33 mouse cellular contexts compared by ENCODE assay signal in the genomic region with DNA sequence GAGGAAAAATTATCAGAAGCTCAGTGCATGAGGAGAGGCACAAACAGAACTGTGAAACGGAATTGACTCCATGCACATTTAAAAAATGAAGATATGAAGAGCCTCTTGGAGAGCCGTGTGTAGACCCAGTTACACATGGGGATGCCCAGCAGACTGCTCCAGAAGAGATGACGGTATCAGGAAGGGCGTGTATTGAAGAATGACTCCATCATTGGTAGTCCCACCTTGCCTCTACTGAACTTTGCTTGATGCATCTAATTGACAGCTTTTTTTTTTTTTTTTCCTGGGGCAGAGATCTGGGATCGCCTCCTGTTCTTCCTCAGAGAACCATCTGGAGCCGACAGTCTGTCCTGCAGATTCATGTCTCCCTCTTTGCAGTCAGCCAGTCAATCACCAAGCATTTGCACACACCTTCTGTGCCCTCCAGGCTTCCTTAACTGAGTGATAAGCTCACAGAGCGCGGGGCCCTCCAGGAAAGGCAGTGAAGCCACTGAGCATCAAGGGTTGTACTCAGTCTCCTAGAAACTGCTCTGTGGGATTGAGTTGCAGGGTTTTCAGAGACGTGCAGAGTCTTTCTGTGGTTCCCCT. TPM values are rescaled to one million over a fixed set of nuclear protein-coding genes. Genes with fewer than 3 reads are reported as not detected.
DNase-seq lines count a peak whose midpoint lies in the region; ATAC-seq and TF ChIP-seq lines count a peak whose summit lies in the region.
"Had no signal": no experiment of that assay in that cellular context is flagged by ENCODE, and none has a peak within 500 bp of the region (broad histone marks: within the 10 kb centered on the region; RNA-seq: fewer than 3 reads in every experiment).

No protein-coding gene starts in this region.

- peaks cover 15% of the 10 kb centered on the region for H3K4me1 ChIP-seq in forebrain, embryonic 15.5 days
- peaks cover 11% of the 10 kb centered on the region for H3K4me1 ChIP-seq in forebrain, embryonic 10.5 days
- H3K4me1 ChIP-seq: embryonic facial prominence, embryonic 13.5 days; heart, embryonic 10.5 days; heart, embryonic 15.5 days; hindbrain, embryonic 12.5 days; intestine, embryonic 15.5 days; limb, embryonic 10.5 days; limb, embryonic 15.5 days; liver, embryonic 13.5 days; midbrain, embryonic 15.5 days; stomach, embryonic 15.5 days had no signal

- no peak overlapping the region for H3K27ac ChIP-seq in forebrain, embryonic 15.5 days (replicated peaks)
- no peak overlapping the region for H3K27ac ChIP-seq in forebrain, embryonic 10.5 days
- H3K27ac ChIP-seq: embryonic facial prominence, embryonic 13.5 days; heart, embryonic 10.5 days; heart, embryonic 15.5 days; hindbrain, embryonic 12.5 days; hindbrain, postnatal 0 days; intestine, embryonic 15.5 days; limb, embryonic 10.5 days; limb, embryonic 15.5 days; liver, embryonic 13.5 days; midbrain, embryonic 15.5 days; neural tube, embryonic 15.5 days; stomach, embryonic 15.5 days had no signal

- H3K27me3 ChIP-seq in forebrain, embryonic 15.5 days, result no peaks in the 10 kb centered on the region
- H3K27me3 ChIP-seq in forebrain, embryonic 10.5 days (ENCODE audit: poor library complexity, severe bottlenecking), result no peaks in the 10 kb centered on the region
- H3K27me3 ChIP-seq: embryonic facial prominence, embryonic 13.5 days; heart, embryonic 15.5 days; hindbrain, embryonic 12.5 days; intestine, embryonic 15.5 days; limb, embryonic 15.5 days; liver, embryonic 13.5 days; midbrain, embryonic 15.5 days; stomach, embryonic 15.5 days had no signal

- H3K9me3 ChIP-seq in forebrain, embryonic 15.5 days, result no peaks in the 10 kb centered on the region
- no peaks in the 10 kb centered on the region for H3K9me3 ChIP-seq in forebrain, embryonic 10.5 days
- H3K9me3 ChIP-seq: embryonic facial prominence, embryonic 13.5 days; heart, embryonic 10.5 days; heart, embryonic 15.5 days; hindbrain, embryonic 12.5 days; intestine, embryonic 15.5 days; limb, embryonic 10.5 days; limb, embryonic 15.5 days; liver, embryonic 13.5 days; midbrain, embryonic 15.5 days; neural tube, embryonic 15.5 days; stomach, embryonic 15.5 days had no signal

- 52% methylated on average over 9 of the region's 9 CpGs for WGBS in forebrain, embryonic 15.5 days
- WGBS in forebrain, embryonic 10.5 days, result 83% methylated on average over 9 of the region's 9 CpGs

- no peaks in the 10 kb centered on the region for H3K36me3 ChIP-seq in forebrain, embryonic 15.5 days
- no peaks in the 10 kb centered on the region for H3K36me3 ChIP-seq in forebrain, embryonic 10.5 days (replicated peaks)
- H3K36me3 ChIP-seq: embryonic facial prominence, embryonic 13.5 days; heart, embryonic 10.5 days; heart, embryonic 15.5 days; hindbrain, embryonic 12.5 days; intestine, embryonic 15.5 days; limb, embryonic 10.5 days; limb, embryonic 15.5 days; liver, embryonic 13.5 days; midbrain, embryonic 15.5 days; neural tube, embryonic 15.5 days; stomach, embryonic 15.5 days had no signal

- H3K4me3 ChIP-seq in forebrain, embryonic 15.5 days, result no peak overlapping the region
- H3K4me3 ChIP-seq in forebrain, embryonic 10.5 days, result no peak overlapping the region
- H3K4me3 ChIP-seq: embryonic facial prominence, embryonic 13.5 days; heart, embryonic 10.5 days; heart, embryonic 15.5 days; hindbrain, embryonic 12.5 days; intestine, embryonic 15.5 days; limb, embryonic 10.5 days; limb, embryonic 15.5 days; liver, embryonic 13.5 days; midbrain, embryonic 15.5 days; neural tube, embryonic 15.5 days; stomach, embryonic 15.5 days had no signal

- no peak for TF ChIP-seq POLR2A in brain, embryonic 14.5 days (IDR thresholded peaks at IDR 0.05; ENCODE audit: borderline replicate concordance, extremely low read depth, insufficient read depth, insufficient read length, poor library complexity, severe bottlenecking)

- no peak overlapping the region for H3K9ac ChIP-seq in forebrain, embryonic 15.5 days (replicated peaks)
- H3K9ac ChIP-seq: embryonic facial prominence, embryonic 13.5 days; heart, embryonic 15.5 days; hindbrain, embryonic 12.5 days; intestine, embryonic 15.5 days; limb, embryonic 15.5 days; liver, embryonic 13.5 days; midbrain, embryonic 15.5 days; neural tube, embryonic 15.5 days; stomach, embryonic 15.5 days had no signal

- TF ChIP-seq CTCF in brain, embryonic 14.5 days (IDR thresholded peaks at IDR 0.05; ENCODE audit: borderline replicate concordance, extremely low read depth, insufficient read depth, insufficient read length), result no peak

- H3K4me2 ChIP-seq in forebrain, embryonic 15.5 days (replicated peaks), result no peak overlapping the region
- H3K4me2 ChIP-seq: embryonic facial prominence, embryonic 13.5 days; heart, embryonic 15.5 days; hindbrain, embryonic 12.5 days; intestine, embryonic 15.5 days; limb, embryonic 15.5 days; liver, embryonic 13.5 days; midbrain, embryonic 15.5 days; neural tube, embryonic 15.5 days; stomach, embryonic 15.5 days had no signal

- peak; percentile 67 for ATAC-seq in forebrain, embryonic 15.5 days (replicated peaks)
- ATAC-seq: CD4-positive, CD25-positive, alpha-beta regulatory T cell, adult 4 months; hindbrain, postnatal 0 days; intestine, embryonic 15.5 days; midbrain, embryonic 15.5 days had no signal

- DNase-seq in forebrain, embryonic 10.5 days (ENCODE audit: extremely low spot score, low spot score), result no peak
- peak; percentile 87 for DNase-seq in brain, embryonic 14.5 days (ENCODE audit: low read depth)
- peak; percentile 7 to 43 for DNase-seq in layer of hippocampus, adult 18-20 months (ENCODE audit: low spot score in 2 of 2)
- peak; percentile 16 to 23 for DNase-seq in layer of hippocampus, postnatal 14 days (ENCODE audit: low spot score in 2 of 2)
- DNase-seq in gastrocnemius, postnatal 25 days, result no peak
- no peak for DNase-seq in spleen, postnatal 14 days (ENCODE audit: low spot score in 2 of 2)
- DNase-seq: adrenal gland, adult 2 months; adrenal gland, postnatal 36 days; cerebellum, adult 8-10 months; cerebellum, postnatal 36 days; embryo, embryonic 11 days; gastrocnemius, postnatal 10 days; heart, adult 11 months; kidney, adult 2 months; kidney, postnatal 10 days; liver, embryonic 13.5 days; lung, adult 2 months; lung, postnatal 10 days; right cerebral cortex, postnatal 14 days had no signal

RNA-seq across cellular contexts. Expression of gene D1Pas1, which starts 57.6 kb away (rescaled TPM):
- polyA plus RNA-seq in forebrain, embryonic 15.5 days (2015; fragmentation: Nextera tagmentation; extraction: Ambion mirVana), result not detected in 2 replicates
- polyA plus RNA-seq in forebrain, embryonic 10.5 days (2016; fragmentation: Nextera tagmentation; extraction: Ambion mirVana), result not detected in 2 replicates
- polyA plus RNA-seq in brain, embryonic 14.5 days (2012; rRNA removed), result 0.04 TPM in 1 of 2 replicates, not detected in the other
- not detected for total RNA-seq in layer of hippocampus, adult 18-20 months (2021)
- total RNA-seq in layer of hippocampus, postnatal 14 days (2021), result not detected
- total RNA-seq in gastrocnemius, postnatal 25 days (2021), result not detected
- total RNA-seq: adrenal gland, postnatal 36 days; gastrocnemius, postnatal 10 days; hindbrain, postnatal 0 days had no signal
- polyA plus RNA-seq: adrenal gland, adult 2 months; CD4-positive, CD25-positive, alpha-beta regulatory T cell, adult 4 months; embryonic facial prominence, embryonic 13.5 days; hindbrain, postnatal 0 days; liver, embryonic 13.5 days; lung, adult 2 months; midbrain, embryonic 15.5 days; small intestine, adult 2 months had no signal

Comparison
In these comparisons a context has a peak if more than half of its experiments do, and no peak if none do; other contexts are left out.
1. DNase-seq: peak in brain, embryonic 14.5 days (single experiment), layer of hippocampus, adult 18-20 months (2 of 2) and layer of hippocampus, postnatal 14 days (2 of 2); none in forebrain, embryonic 10.5 days (single experiment), gastrocnemius, postnatal 25 days (single experiment) and spleen, postnatal 14 days (0 of 2).